Mouse (Mus musculus) kidney, postnatal 4 days (tissue): ENCODE measurements around the gene Clec16a.

Experiments used
- DNase-seq, 2 experiments: peaks; one replicate each; pipeline ENCODE4 v3.0.0; 2021; ENCODE audit warnings: mixed read lengths in 2 of 2

Clec16a gene

GRCm38 (mm10) chr16:10544995-10545622 is at the start of gene Clec16a:
Gene Clec16a, plus strand, starts transcription at chr16:10545339.
- DNase-seq: peak; percentile 97 to 98

GRCm38 (mm10) chr16:10495824-10496298 is 49.3 kb upstream of the Clec16a start:
- DNase-seq: peak; percentile 28 to 55

- peak; percentile 31 to 39 for DNase-seq
Measured at GRCm38 (mm10) chr16:10498096-10498602, 47.0 kb upstream of the Clec16a start.

- no peak for DNase-seq
Measured at GRCm38 (mm10) chr16:10499122-10499521, 46.0 kb upstream of the Clec16a start.

DNA sequence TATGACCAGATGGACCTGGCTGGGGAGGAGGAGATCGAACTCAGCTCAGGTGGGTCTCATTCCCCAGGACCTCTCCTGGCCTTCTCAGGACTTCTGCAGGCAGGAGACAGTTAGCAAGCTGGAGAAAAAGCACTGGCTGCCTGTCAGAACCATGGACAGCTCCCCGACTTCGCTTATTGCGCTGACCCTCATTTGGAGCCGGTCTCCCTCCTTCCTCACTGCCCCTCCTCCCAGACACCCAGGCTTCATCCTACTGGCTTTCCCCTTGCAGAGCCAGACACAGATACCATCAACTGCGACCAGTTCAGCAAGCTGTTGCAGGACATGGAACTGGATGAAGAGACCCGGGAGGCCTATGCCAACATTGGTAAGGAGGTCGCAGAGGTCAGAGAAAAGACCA is 43.3 kb upstream of the Clec16a start:
- peak; percentile 89 to 90 for DNase-seq

GRCm38 (mm10) chr16:10503058-10503457 is 42.1 kb upstream of the Clec16a start:
- no peak for DNase-seq

DNA sequence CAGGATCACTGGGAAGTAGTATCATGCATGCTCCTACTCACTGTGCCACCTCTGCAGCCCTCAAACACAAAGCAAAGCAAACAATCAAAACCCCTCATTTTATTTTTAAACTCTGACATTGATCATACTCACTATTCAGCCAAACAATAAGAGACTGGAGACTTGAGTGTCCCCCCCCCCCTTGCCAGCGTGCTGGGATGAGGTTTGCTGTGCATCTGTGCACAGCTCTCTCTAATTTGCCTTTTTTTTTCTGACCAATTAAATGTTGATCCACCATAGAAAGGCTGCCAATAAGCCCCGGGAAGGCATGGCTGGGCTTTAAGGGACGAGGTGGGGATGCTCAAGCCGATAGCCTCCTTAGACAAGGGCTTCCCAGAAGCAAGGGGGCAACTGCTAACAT is 37.7 kb upstream of the Clec16a start:
- no peak for DNase-seq

DNA sequence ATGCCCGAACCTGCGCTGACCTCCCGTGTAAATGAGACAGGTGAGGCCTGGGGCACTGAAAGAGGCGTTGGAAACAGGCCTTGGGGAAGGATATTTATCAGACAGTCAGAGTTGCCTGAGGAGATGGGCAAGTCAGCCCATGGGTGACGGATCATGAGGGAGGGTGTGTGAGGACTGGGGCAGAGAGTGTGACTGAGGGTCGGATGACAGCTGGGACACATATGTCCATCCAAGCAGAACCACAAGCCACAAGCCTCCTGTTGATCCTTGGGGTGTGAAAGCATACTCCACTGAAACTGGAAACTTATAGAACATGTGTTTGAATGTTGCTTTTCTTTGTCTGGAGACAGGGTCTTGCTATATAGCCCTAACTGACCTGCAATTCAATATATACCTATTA is 36.4 kb upstream of the Clec16a start:
- DNase-seq: no peak

DNA sequence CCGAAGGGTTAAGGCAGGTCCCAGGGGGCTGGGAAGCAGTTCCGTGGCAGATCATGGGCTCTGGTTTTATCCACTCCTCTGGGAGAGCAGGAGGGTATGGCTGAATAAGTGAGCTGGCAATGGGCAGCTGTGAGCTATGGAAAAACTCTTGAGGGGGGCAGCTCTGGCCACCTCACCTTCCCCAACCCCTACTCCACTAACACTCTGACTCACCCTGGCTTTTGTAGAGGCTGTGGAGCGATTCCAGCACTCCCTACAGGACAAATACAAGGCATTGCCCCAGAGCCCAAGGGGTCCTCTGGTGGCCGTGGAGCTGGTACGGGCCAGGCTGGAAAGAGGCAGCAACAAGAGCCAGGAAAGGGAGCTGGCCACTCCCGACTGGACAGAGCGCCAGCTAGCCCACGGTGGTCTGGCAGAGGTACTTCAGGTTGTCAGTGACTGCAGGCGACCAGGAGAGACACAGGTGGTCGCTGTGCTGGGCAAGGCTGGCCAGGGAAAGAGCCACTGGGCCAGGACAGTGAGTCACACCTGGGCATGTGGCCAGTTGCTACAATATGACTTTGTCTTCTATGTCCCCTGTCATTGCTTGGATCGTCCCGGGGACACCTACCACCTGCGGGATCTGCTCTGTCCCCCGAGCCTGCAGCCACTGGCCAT is 34.5 kb upstream of the Clec16a start:
- DNase-seq: peak; percentile 27 to 51

DNA sequence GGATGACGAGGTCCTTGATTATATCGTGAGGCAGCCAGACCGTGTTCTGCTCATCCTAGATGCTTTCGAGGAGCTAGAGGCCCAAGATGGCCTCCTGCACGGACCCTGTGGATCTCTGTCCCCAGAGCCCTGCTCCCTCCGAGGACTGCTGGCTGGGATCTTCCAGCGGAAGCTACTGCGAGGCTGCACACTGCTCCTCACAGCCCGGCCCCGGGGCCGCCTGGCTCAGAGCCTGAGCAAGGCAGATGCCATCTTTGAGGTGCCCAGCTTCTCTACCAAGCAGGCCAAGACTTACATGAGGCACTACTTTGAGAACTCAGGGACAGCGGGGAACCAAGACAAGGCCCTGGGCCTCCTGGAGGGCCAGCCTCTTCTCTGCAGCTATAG is 34.0 kb upstream of the Clec16a start:
- DNase-seq: no peak

GRCm38 (mm10) chr16:10515953-10516572 is 29.1 kb upstream of the Clec16a start:
- no peak for DNase-seq

DNA sequence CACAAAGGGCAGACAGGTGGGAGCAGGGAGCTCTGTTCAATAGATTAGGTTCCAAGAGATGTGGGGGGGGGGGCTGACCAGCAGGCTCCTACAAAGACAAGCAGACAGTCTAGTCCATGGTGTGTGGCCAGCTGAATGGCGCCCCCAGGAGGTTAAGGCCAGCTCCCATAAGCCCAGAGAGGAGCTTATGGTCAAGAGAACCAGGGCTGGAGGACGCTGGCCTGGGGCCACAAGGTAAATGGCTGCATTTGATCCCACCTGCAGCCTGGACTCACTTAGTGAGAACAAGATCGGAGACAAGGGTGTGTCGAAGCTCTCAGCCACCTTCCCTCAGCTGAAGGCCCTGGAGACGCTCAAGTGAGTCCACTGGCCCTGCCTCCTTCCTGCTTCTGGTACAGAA is 27.1 kb upstream of the Clec16a start:
- DNase-seq: peak; percentile 31 to 49

DNA sequence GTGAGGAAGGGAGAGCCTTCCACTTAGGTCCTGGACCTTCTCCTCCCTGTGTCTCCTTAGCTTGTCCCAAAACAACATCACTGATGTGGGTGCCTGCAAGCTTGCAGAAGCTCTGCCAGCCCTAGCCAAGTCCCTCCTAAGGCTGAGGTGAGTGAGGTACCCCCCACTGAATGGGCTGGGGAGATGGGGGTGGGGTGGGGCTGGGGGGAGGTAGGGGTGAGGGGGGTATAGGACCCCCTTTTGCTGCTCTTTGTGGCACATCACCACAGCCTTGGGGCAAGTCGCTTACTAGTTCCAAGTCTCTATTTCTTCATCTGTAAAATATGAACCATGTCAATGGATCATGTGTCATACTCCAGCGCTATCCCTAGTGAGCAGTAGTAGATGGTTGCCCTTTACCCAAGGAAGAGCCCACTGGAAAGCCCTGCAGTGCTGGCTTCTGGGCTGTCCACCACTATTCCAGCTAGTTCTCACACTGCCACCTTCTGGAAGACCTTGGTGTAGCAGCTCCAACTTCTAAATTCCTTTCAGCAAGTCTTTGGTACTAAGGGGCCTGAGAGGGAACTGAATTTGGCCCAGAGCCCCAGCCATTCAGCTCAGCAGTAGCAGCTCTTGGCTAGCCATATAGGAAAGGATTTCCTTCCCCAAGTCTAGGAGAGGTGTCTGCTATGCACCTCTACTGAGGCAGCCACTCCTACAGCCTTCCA is 24.1 kb upstream of the Clec16a start:
- peak; percentile 91 for DNase-seq

- DNase-seq: peak; percentile 85 to 87
Measured at GRCm38 (mm10) chr16:10522811-10523210, 22.3 kb upstream of the Clec16a start.

- no peak for DNase-seq
Measured at GRCm38 (mm10) chr16:10523650-10524049, 21.5 kb upstream of the Clec16a start.

DNA sequence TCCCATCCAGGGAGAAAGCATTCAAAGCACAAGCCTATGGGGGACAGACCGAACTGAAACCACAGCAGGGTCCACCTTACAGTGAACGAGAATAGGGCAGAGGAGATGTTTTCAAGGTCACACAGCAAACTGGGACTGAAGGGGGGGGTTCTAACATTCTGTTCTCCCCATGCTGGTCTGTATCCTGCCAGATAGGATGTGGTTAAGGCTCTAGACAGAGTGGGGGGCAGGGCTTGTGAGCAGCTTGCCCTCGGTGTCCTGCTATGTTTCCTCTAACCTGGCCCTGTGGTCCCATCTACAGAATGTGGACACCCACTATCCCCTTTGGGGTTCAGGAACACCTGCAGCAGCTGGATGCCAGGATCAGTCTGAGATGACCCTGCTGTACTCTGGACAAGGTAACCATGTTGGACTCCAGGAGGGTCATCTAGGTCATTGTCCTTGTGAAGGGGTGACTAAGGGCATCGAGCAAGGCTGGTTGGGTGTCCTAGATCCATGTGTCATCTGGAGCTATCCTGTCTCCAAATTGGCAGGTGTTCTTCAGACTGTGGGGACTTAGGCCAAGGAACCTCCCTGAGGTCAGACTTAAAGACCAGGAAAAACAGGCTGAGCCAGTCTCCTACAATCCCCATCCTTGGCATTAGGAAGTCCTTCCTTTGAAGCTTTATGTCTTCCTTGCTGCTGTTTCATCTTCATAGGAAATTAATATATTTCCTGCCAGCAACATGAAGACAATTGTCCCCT is 20.1 kb upstream of the Clec16a start:
- DNase-seq: no peak

GRCm38 (mm10) chr16:10525610-10525980 is 19.5 kb upstream of the Clec16a start:
- DNase-seq: no peak

DNA sequence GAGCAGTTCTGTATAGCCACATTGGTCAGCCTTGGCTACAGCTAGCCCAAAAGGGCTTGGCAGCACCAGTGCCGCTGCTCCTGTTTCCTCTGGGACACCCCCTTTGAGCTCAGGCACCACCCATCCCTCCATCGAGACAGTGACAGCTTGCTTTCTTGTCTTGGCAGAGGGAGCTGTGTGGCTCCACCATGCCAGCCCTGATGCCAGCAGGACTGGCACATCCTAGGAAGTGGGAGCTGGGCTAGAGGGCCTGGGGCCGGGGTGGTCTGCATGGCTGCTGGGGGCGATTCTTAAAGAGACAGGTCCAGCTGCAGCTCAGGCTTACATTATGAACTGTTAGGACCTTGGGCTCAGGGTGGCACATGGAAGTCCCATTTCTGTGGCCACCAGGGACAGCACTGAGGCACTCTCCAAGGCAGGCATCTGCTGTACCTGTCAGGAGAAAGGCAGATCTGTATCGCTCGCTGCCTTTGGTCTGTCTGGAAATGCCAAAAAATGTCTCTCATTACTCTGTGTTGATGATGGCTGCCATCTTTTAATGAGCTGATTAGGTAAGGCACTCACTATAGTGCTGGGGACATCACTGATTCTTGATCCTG is 18.0 kb upstream of the Clec16a start:
- no peak for DNase-seq

DNA sequence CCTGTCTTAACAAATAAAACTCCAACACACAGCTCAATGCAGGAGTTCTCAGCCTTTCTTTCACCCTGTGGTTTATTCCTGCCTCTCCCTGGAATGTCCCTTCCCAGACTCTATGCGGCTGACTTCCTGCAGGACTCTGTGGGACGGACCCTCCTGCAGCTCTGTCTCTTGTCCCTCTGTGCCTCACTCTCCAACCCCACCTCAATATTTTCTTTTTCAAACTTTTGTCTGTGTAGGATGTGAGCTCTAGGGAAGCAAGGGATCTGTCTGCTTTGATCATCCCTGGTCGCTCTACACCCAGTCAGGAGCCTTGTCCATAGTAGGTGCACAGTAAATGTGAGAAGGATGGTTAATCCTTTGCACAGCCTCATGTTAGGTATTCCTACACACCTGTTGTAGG is 16.8 kb upstream of the Clec16a start:
- DNase-seq: no peak

DNA sequence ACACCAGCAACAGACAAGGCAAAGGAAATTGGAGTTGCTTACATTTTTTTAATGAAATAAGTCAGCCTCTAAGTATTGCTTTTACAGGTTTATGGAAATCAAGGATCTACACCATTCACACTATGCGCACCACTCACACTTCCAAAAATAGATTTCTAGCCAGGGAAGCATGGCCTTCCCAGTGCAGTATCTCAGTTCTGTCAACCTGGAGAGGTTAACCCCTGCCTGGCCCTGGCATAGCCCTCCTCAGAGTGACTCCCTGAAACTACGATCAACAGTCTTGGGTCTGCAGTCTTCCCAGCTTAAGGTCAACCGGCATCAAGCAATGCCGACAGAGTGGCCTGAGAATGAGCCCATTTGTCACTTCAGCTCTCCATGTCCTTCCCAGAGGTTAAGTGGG is 15.0 kb upstream of the Clec16a start:
- no peak for DNase-seq

DNA sequence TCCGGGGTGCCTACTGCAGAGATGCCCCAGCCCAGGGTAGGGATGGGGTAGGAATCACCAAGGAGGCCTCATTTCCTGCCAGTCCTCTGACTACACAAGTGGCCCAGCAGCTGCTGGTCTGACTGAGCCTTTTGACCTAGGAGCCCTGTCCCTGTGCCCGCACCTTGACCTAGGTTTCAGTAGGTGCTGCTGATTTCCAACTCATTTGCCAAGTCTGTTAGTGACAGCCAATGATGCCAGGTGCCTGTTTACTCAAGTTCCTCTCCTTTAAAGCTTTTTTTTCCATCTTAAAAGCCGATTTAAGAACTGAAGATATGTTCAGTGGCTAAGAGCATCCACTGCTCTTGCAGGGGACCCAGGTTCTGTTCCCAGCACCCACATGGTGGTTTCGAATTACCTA is 11.4 kb upstream of the Clec16a start:
- no peak for DNase-seq

DNA sequence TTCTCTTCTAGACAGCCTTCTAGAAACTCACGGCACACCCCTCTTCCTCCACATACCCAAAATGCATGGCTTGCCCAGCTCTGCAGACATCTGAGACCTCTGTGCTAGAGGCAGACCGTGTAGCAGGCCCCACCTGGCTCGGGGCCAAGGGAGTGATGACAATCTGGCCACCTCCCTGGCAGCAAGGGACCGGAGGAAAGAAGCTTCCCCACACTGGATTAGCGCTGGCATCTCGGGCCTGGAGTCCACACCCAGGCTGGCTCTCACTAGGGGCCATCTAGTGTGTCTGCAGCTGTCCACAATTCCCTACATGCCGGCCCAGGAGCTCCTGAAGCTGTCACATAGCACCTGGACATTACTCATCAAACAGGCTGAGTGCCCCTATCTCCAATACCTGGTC is 10.6 kb upstream of the Clec16a start:
- DNase-seq: peak; percentile 28 to 47
